Mouse (Mus musculus): ENCODE measurements around the gene Jmy. TPM values are rescaled to one million over a fixed set of nuclear protein-coding genes. Genes with fewer than 3 reads are reported as not detected.
A peak's percentile ranks its signal among the peaks of the same experiment; 100 is the strongest.

Jmy gene
- 6.2 and 7.6 TPM in 2 replicates for polyA plus RNA-seq (2015; fragmentation: Nextera tagmentation; extraction: Ambion mirVana)

- no peak for TF ChIP-seq CTCF (IDR thresholded peaks at IDR 0.05; ENCODE audit: low read depth)
- 1% methylated on average over 94 of the region's 105 CpGs for WGBS
- Histone ChIP-seq H3K4me2 (ENCODE audit: low read length) (peak within 1 kb of the TSS; percentile 82), H3K9me3 (replicated peaks; ENCODE audit: low read length) (no peaks in the 10 kb centered on the region), H3K4me3 (replicated peaks; ENCODE audit: low read depth, low read length) (peak within 1 kb of the TSS; percentile 87), H3K4me1 (replicated peaks; ENCODE audit: insufficient read depth, low read length) (peaks cover 9% of the 10 kb centered on the region; the same call in 1 of the 2 replicates), H3K36me3 (ENCODE audit: insufficient read depth, low read length) (no peaks in the 10 kb centered on the region), H3K27ac (peak within 1 kb of the TSS; percentile 98), H3K27me3 (ENCODE audit: insufficient read depth, low read length) (no peaks in the 10 kb centered on the region), H3K9ac (ENCODE audit: low read depth, low read length) (peak within 1 kb of the TSS; percentile 89)
- ATAC-seq (replicated peaks; ENCODE audit: low FRiP score, low read depth) (peak; percentile 92), DNase-seq (ENCODE audit: low spot score) (peak; percentile 93)
Measured at GRCm38 (mm10) chr13:93499167-93499972, at the start of gene Jmy. TSS of gene Jmy (minus strand) at chr13:93499808.

- 43% methylated on average over 5 of the region's 5 CpGs for WGBS
Measured at GRCm38 (mm10) chr13:93547641-93548040, 48.0 kb upstream of the Jmy start.

GRCm38 (mm10) chr13:93546011-93546410 is 46.4 kb upstream of the Jmy start:
- WGBS = 48% methylated on average over 1 of the region's 1 CpGs
- H3K36me3 ChIP-seq (ENCODE audit: insufficient read depth, low read length) = no peaks in the 10 kb centered on the region
- H3K9me3 ChIP-seq (replicated peaks; ENCODE audit: low read length) = no peaks in the 10 kb centered on the region
- H3K4me3 ChIP-seq (replicated peaks; ENCODE audit: low read depth, low read length) = no peak overlapping the region
- no peak overlapping the region for H3K4me2 ChIP-seq (ENCODE audit: low read length)
- H3K9ac ChIP-seq (ENCODE audit: low read depth, low read length) = no peak overlapping the region
- TF ChIP-seq CTCF (IDR thresholded peaks at IDR 0.05; ENCODE audit: low read depth) = no peak
- no peaks in the 10 kb centered on the region for H3K4me1 ChIP-seq (replicated peaks; ENCODE audit: insufficient read depth, low read length)
- ATAC-seq (replicated peaks; ENCODE audit: low FRiP score, low read depth) (no peak), DNase-seq (ENCODE audit: low spot score) (no peak)
- no peak overlapping the region for H3K27ac ChIP-seq
- H3K27me3 ChIP-seq (ENCODE audit: insufficient read depth, low read length) = no peaks in the 10 kb centered on the region

More at GRCm38 (mm10) chr13:93547641-93548040, 48.0 kb upstream of the Jmy start:
- Histone ChIP-seq H3K4me1 (replicated peaks; ENCODE audit: insufficient read depth, low read length) (no peaks in the 10 kb centered on the region), H3K4me2 (ENCODE audit: low read length) (no peak overlapping the region), H3K9ac (ENCODE audit: low read depth, low read length) (no peak overlapping the region), H3K36me3 (ENCODE audit: insufficient read depth, low read length) (no peaks in the 10 kb centered on the region), H3K27me3 (ENCODE audit: insufficient read depth, low read length) (no peaks in the 10 kb centered on the region), H3K9me3 (replicated peaks; ENCODE audit: low read length) (no peaks in the 10 kb centered on the region), H3K4me3 (replicated peaks; ENCODE audit: low read depth, low read length) (no peak overlapping the region), H3K27ac (no peak overlapping the region)
- DNase-seq (ENCODE audit: low spot score) = peak; percentile 45
- TF ChIP-seq CTCF (IDR thresholded peaks at IDR 0.05; ENCODE audit: low read depth) = no peak
- 0 out of 2 replicates have a peak, but pooled peaks have one; percentile 40 for ATAC-seq (replicated peaks; ENCODE audit: low FRiP score, low read depth)

- Histone ChIP-seq H3K36me3 (ENCODE audit: insufficient read depth, low read length) (no peaks in the 10 kb centered on the region), H3K9me3 (replicated peaks; ENCODE audit: low read length) (no peaks in the 10 kb centered on the region), H3K27me3 (ENCODE audit: insufficient read depth, low read length) (no peaks in the 10 kb centered on the region), H3K27ac (no peak overlapping the region), H3K4me1 (replicated peaks; ENCODE audit: insufficient read depth, low read length) (no peaks in the 10 kb centered on the region), H3K9ac (ENCODE audit: low read depth, low read length) (no peak overlapping the region), H3K4me2 (ENCODE audit: low read length) (no peak overlapping the region), H3K4me3 (replicated peaks; ENCODE audit: low read depth, low read length) (no peak overlapping the region)
- no peak for ATAC-seq (replicated peaks; ENCODE audit: low FRiP score, low read depth)
- no peak for TF ChIP-seq CTCF (IDR thresholded peaks at IDR 0.05; ENCODE audit: low read depth)
- DNase-seq (ENCODE audit: low spot score) = no peak
Measured at GRCm38 (mm10) chr13:93544274-93544673, 44.7 kb upstream of the Jmy start.

- no peaks in the 10 kb centered on the region for H3K36me3 ChIP-seq (ENCODE audit: insufficient read depth, low read length)
- H3K27me3 ChIP-seq (ENCODE audit: insufficient read depth, low read length) = no peaks in the 10 kb centered on the region
- no peak for TF ChIP-seq CTCF (IDR thresholded peaks at IDR 0.05; ENCODE audit: low read depth)
- DNase-seq (ENCODE audit: low spot score) (no peak), ATAC-seq (replicated peaks; ENCODE audit: low FRiP score, low read depth) (no peak)
- no peak overlapping the region for H3K4me3 ChIP-seq (replicated peaks; ENCODE audit: low read depth, low read length)
- H3K4me1 ChIP-seq (replicated peaks; ENCODE audit: insufficient read depth, low read length) = no peaks in the 10 kb centered on the region
- H3K27ac ChIP-seq = no peak overlapping the region
- no peak overlapping the region for H3K4me2 ChIP-seq (ENCODE audit: low read length)
- no peak overlapping the region for H3K9ac ChIP-seq (ENCODE audit: low read depth, low read length)
- H3K9me3 ChIP-seq (replicated peaks; ENCODE audit: low read length) = no peaks in the 10 kb centered on the region
- WGBS = 67% methylated on average over 4 of the region's 4 CpGs
Measured at GRCm38 (mm10) chr13:93539311-93539710, 39.7 kb upstream of the Jmy start.

- no peak for ATAC-seq (replicated peaks; ENCODE audit: low FRiP score, low read depth)
- Histone ChIP-seq H3K4me2 (ENCODE audit: low read length) (no peak overlapping the region), H3K4me1 (replicated peaks; ENCODE audit: insufficient read depth, low read length) (no peaks in the 10 kb centered on the region), H3K27me3 (ENCODE audit: insufficient read depth, low read length) (no peaks in the 10 kb centered on the region), H3K9ac (ENCODE audit: low read depth, low read length) (no peak overlapping the region), H3K27ac (no peak overlapping the region), H3K9me3 (replicated peaks; ENCODE audit: low read length) (no peaks in the 10 kb centered on the region), H3K4me3 (replicated peaks; ENCODE audit: low read depth, low read length) (no peak overlapping the region), H3K36me3 (ENCODE audit: insufficient read depth, low read length) (no peaks in the 10 kb centered on the region)
- 68% methylated on average over 2 of the region's 2 CpGs for WGBS
- no peak for TF ChIP-seq CTCF (IDR thresholded peaks at IDR 0.05; ENCODE audit: low read depth)
- DNase-seq (ENCODE audit: low spot score) = no peak
Measured at GRCm38 (mm10) chr13:93518753-93519319, 19.2 kb upstream of the Jmy start.
